Mouse (Mus musculus) forebrain, embryonic 10.5 days (tissue): ENCODE data around the gene Gm14419. TPM values are rescaled to one million over a fixed set of nuclear protein-coding genes. Genes with fewer than 3 reads are reported as not detected.
"Not testable (repeated sequence)": the region's sequence is repeated elsewhere in the genome, so short reads cannot be mapped to it uniquely, and the experiment has no call there.

ENCODE experiments used
- DNase-seq: peaks from one replicate; pipeline ENCODE4 v3.0.0-alpha.2; 2017; ENCODE audit warnings: low spot score; ENCODE audit errors: extremely low spot score
- H3K27ac ChIP-seq: fragments of 300-500 bp; sonication (generic); 2 replicates; pipeline ENCODE4 v1.5.1; 2016; ENCODE audit warnings: mild to moderate bottlenecking
- H3K27me3 ChIP-seq: fragments of 300-500 bp; sonication (generic); 2 replicates; pipeline ENCODE4 v1.6.1; 2016; ENCODE audit warnings: mild to moderate bottlenecking; ENCODE audit not compliant: poor library complexity, severe bottlenecking
- H3K36me3 ChIP-seq: fragments of 300-500 bp; sonication (generic); replicated peaks from 2 replicates; pipeline ENCODE4 v1.6.1; 2016; ENCODE audit warnings: mild to moderate bottlenecking, moderate library complexity
- H3K4me1 ChIP-seq: fragments of 300-500 bp; sonication (generic); 2 replicates; pipeline ENCODE4 v1.6.1; 2016
- H3K4me3 ChIP-seq: fragments of 300-500 bp; sonication (generic); 2 replicates; pipeline ENCODE4 v1.5.1; 2016; ENCODE audit warnings: mild to moderate bottlenecking, moderate library complexity
- H3K9me3 ChIP-seq: fragments of 300-500 bp; sonication (generic); 2 replicates; pipeline ENCODE4 v1.6.1; 2016; ENCODE audit warnings: mild to moderate bottlenecking, moderate library complexity
- WGBS: fragments of 180-500 bp; shearing (Covaris S2); methylation state at CpG from one replicate; pipeline ENCODE4 v1.1.7; 2016; 5-methylcytosine and 5-hydroxymethylcytosine counted together
- polyA plus RNA-seq: library from polyadenylated mRNA; unstranded; fragments of >200 nt; fragmentation: Nextera tagmentation; extraction: Ambion mirVana; gene quantifications from 2 replicates; pipeline ENCODE4 v1.2.1, GENCODE M21; 2016

Gm14419 gene
- polyA plus RNA-seq, result 9.9 and 11.4 TPM in 2 replicates

- H3K9me3 ChIP-seq, H3K36me3 ChIP-seq, H3K27me3 ChIP-seq, H3K4me1 ChIP-seq, DNase-seq, H3K27ac ChIP-seq, H3K4me3 ChIP-seq: not testable (repeated sequence)
- no CpG with 5 or more reads among the region's 6 CpGs for WGBS
Observed at GRCm38 (mm10) chr2:177000656-177001055, at the start of gene Gm14419. Gm14419 (plus strand) TSS chr2:177000956.

Other genes starting within 250 kb of the Gm14419 start
- 12.3 and 18.5 TPM in 2 replicates for gene Gm14295, start 202.3 kb upstream of the Gm14419 start, polyA plus RNA-seq
- not detected in 2 replicates for gene Gm14408, start 169.8 kb upstream of the Gm14419 start, polyA plus RNA-seq
- 14.3 and 14.4 TPM in 2 replicates for gene Gm14296, start 73.1 kb upstream of the Gm14419 start, polyA plus RNA-seq
- not detected in 2 replicates for gene Gm14401, start 73.4 kb downstream of the Gm14419 start, polyA plus RNA-seq
- 31.4 and 32.7 TPM in 2 replicates for gene Gm14410, start 205.5 kb downstream of the Gm14419 start, polyA plus RNA-seq